Mouse (Mus musculus) megakaryocyte-erythroid progenitor cell, adult 5 weeks (primary cell): ENCODE results near the gene Rwdd2a. TPM values are rescaled to one million over a fixed set of nuclear protein-coding genes. Genes with fewer than 3 reads are reported as not detected.

Source experiments
- polyA plus RNA-seq: library from polyadenylated mRNA; stranded (reverse); fragments of >175 nt; gene quantifications from 2 replicates; pipeline ENCODE4 v1.2.3, GENCODE M21; 2012

The Rwdd2a gene
- polyA plus RNA-seq = 0.38 and 0.55 TPM in 2 replicates

DNA sequence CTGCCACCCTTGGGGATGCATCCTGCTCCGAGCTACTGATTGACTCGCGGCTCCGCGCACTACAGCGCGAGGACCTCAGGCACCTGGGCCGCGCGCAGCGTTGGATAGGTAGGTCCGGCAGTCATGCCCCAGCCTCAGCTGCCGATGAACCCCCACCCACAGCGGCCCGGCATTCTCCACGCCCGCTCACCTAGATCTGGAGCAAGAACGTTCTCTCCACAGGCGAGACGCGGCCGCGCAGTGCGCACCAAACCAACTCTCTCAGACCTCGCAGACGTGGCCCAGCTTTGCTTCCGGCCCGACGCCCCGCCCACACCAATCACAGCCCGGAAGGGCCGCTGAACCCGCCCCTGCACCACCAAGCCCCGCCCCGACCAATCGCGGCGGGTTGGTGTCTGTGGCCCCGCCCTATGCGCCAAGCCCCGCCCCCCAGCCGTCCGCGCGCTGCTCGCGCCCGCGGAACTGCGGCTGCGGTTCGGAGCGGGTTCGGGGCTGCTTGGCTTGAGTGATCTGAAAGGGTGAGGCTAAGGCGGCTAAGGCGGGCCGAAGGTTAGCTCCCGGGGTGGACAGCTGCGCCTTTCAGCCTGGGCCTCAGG is at the start of gene Rwdd2a, which contains the start of gene Pgm3:
Rwdd2a (plus strand) TSS at position 452 of the 596 bp plus-strand sequence.
Pgm3 (minus strand) TSS at position 303 of the 596 bp plus-strand sequence.

Other genes with a start within 250 kb of the Rwdd2a start
- 3.4 and 4.0 TPM in 2 replicates for gene Ube2cbp, start 107.0 kb upstream of the Rwdd2a start, polyA plus RNA-seq
- 2.6 and 4.1 TPM in 2 replicates for gene Dop1a, start 104.8 kb upstream of the Rwdd2a start, polyA plus RNA-seq
- 3.4 and 3.8 TPM in 2 replicates for gene Pgm3, start 149 bp upstream of the Rwdd2a start, polyA plus RNA-seq
- 0.04 and 0.10 TPM in 2 replicates for gene Me1, start 124.0 kb downstream of the Rwdd2a start, polyA plus RNA-seq
- not detected in 2 replicates for gene Prss35, start 171.7 kb downstream of the Rwdd2a start, polyA plus RNA-seq